Mouse (Mus musculus) testis, adult 2 months (tissue): Measurements from ENCODE around the gene Ubb. TPM values are rescaled to one million over a fixed set of nuclear protein-coding genes. Genes with fewer than 3 reads are reported as not detected.

ENCODE experiments used
- H3K27ac ChIP-seq: fragments of 200-500 bp; 2 replicates; pipeline ENCODE4 v1.5.1; 2012; ENCODE audit warnings: low read depth, low read length; ENCODE audit not compliant: control insufficient read depth, insufficient read depth
- H3K27me3 ChIP-seq: fragments of 200-500 bp; 2 replicates; pipeline ENCODE4 v1.6.1; 2012; ENCODE audit warnings: mild to moderate bottlenecking, low read length, moderate library complexity; ENCODE audit not compliant: control insufficient read depth, insufficient read depth
- H3K36me3 ChIP-seq: fragments of 200-500 bp; 2 replicates; pipeline ENCODE4 v1.6.1; 2012; ENCODE audit warnings: mild to moderate bottlenecking, low read length; ENCODE audit not compliant: control insufficient read depth, insufficient read depth
- H3K4me1 ChIP-seq: fragments of 200-500 bp; 2 replicates; pipeline ENCODE4 v1.6.1; 2012; ENCODE audit warnings: low read length; ENCODE audit not compliant: control insufficient read depth, insufficient read depth
- H3K4me3 ChIP-seq: fragments of 200-500 bp; 2 replicates; pipeline ENCODE4 v1.5.1; 2012; ENCODE audit warnings: low read depth, mild to moderate bottlenecking, low read length, moderate library complexity, mixed read lengths; ENCODE audit not compliant: control insufficient read depth
- CTCF ChIP-seq: fragments of 200-500 bp; IDR thresholded peaks from 2 replicates; pipeline ENCODE4 v1.5.1; 2012; ENCODE audit warnings: low read depth, mild to moderate bottlenecking, inconsistent platforms, low read length, moderate library complexity; ENCODE audit not compliant: control insufficient read depth, insufficient read depth, insufficient replicate concordance
- POLR2A ChIP-seq: fragments of 200-500 bp; IDR thresholded peaks from 2 replicates; pipeline ENCODE4 v1.6.1; 2012; ENCODE audit warnings: low read depth, mild to moderate bottlenecking, inconsistent platforms, low read length, moderate library complexity; ENCODE audit not compliant: control insufficient read depth
- polyA plus RNA-seq: library from polyadenylated mRNA; depleted of rRNA; stranded (reverse); fragments of >200 nt; gene quantifications from 2 replicates; pipeline ENCODE4 v1.2.3, GENCODE M21; 2012

Ubb gene
- polyA plus RNA-seq, 1 experiment, result 5,144 TPM

- Histone ChIP-seq H3K4me1 (peaks cover 5% of the 10 kb centered on the region), H3K4me3 (peak overlapping the region; percentile 60), H3K27ac (no peak overlapping the region), H3K36me3 (no peaks in the 10 kb centered on the region; the same call in 1 of the 2 replicates), H3K27me3 (no peaks in the 10 kb centered on the region)
- TF ChIP-seq POLR2A, result no peak
- no peak for TF ChIP-seq CTCF
These were observed 10.8 kb upstream of the Ubb start for GRCm38 (mm10) chr11:62540167-62540566.

GRCm38 (mm10) chr11:62540969-62541368, 10.0 kb upstream of the Ubb start:
- Histone ChIP-seq H3K4me3 (no peak overlapping the region; the same call in 1 of the 2 replicates), H3K27ac (no peak overlapping the region), H3K4me1 (peaks cover 5% of the 10 kb centered on the region), H3K36me3 (no peaks in the 10 kb centered on the region; the same call in 1 of the 2 replicates), H3K27me3 (no peaks in the 10 kb centered on the region)
- no peak for TF ChIP-seq CTCF
- TF ChIP-seq POLR2A, result no peak

GRCm38 (mm10) chr11:62541581-62541980, 9.4 kb upstream of the Ubb start:
- Histone ChIP-seq H3K4me3 (no peak overlapping the region), H3K27me3 (no peaks in the 10 kb centered on the region), H3K4me1 (peaks cover 5% of the 10 kb centered on the region), H3K27ac (no peak overlapping the region), H3K36me3 (no peaks in the 10 kb centered on the region; the same call in 1 of the 2 replicates)
- no peak for TF ChIP-seq POLR2A

- Histone ChIP-seq H3K4me1 (no peaks in the 10 kb centered on the region), H3K27ac (no peak overlapping the region), H3K36me3 (no peaks in the 10 kb centered on the region), H3K27me3 (no peaks in the 10 kb centered on the region), H3K4me3 (no peak overlapping the region)
- TF ChIP-seq CTCF, result no peak
- TF ChIP-seq POLR2A, result no peak
These were observed 7.0 kb upstream of the Ubb start for GRCm38 (mm10) chr11:62543991-62544390.

- Histone ChIP-seq H3K27ac (peak overlapping the region; percentile 100), H3K4me1 (0 out of 2 replicates have a peak, but pooled peaks cover 2% of the 10 kb centered on the region), H3K27me3 (no peaks in the 10 kb centered on the region), H3K4me3 (peak overlapping the region; percentile 100), H3K36me3 (no peaks in the 10 kb centered on the region)
- TF ChIP-seq POLR2A, result no peak
These were observed 1.2 kb upstream of the Ubb start for GRCm38 (mm10) chr11:62549782-62550181.

- TF ChIP-seq POLR2A (no peak), CTCF (no peak)
- Histone ChIP-seq H3K36me3 (no peaks in the 10 kb centered on the region), H3K4me3 (peak overlapping the region; percentile 100), H3K27ac (peak overlapping the region; percentile 100), H3K27me3 (no peaks in the 10 kb centered on the region), H3K4me1 (0 out of 2 replicates have a peak, but pooled peaks cover 2% of the 10 kb centered on the region)
These were observed 715 bp upstream of the Ubb start for GRCm38 (mm10) chr11:62550227-62550685.

GRCm38 (mm10) chr11:62551226-62552119, 502 bp downstream of the Ubb start:
- H3K27me3 ChIP-seq, result no peaks in the 10 kb centered on the region
- TF ChIP-seq POLR2A (peak; percentile 99), CTCF (no peak)
- H3K27ac ChIP-seq, result peak overlapping the region; percentile 100
- H3K4me3 ChIP-seq, result peak overlapping the region; percentile 100
- H3K4me1 ChIP-seq, result 0 out of 2 replicates have a peak, but pooled peaks cover 2% of the 10 kb centered on the region
- H3K36me3 ChIP-seq, result no peaks in the 10 kb centered on the region

GRCm38 (mm10) chr11:62553186-62553585, 2.2 kb downstream of the Ubb start:
- Histone ChIP-seq H3K27ac (no peak overlapping the region), H3K4me3 (peak overlapping the region; percentile 61; the same call in 1 of the 2 replicates), H3K4me1 (0 out of 2 replicates have a peak, but pooled peaks cover 2% of the 10 kb centered on the region), H3K27me3 (no peaks in the 10 kb centered on the region), H3K36me3 (no peaks in the 10 kb centered on the region)
- TF ChIP-seq CTCF (no peak), POLR2A (no peak)
